26 mouse cellular contexts compared by ENCODE assay signal in genomic region chr8:94754006-94754405, GRCm38 (mm10). TPM values are rescaled to one million over a fixed set of nuclear protein-coding genes. Genes with fewer than 3 reads are reported as not detected.
DNase-seq lines count a peak whose midpoint lies in the region; ATAC-seq lines count a peak whose summit lies in the region.
"Had no signal": no experiment of that assay in that cellular context is flagged by ENCODE, and none has a peak within 500 bp of the region (broad histone marks: within the 10 kb centered on the region; RNA-seq: fewer than 3 reads in every experiment).

No protein-coding gene starts in this region.

- H3K9ac ChIP-seq in forebrain, embryonic 16.5 days (replicated peaks; ENCODE audit: low read depth, low read length): no peak overlapping the region
- H3K9ac ChIP-seq in intestine, embryonic 15.5 days: no peak overlapping the region
- no peak overlapping the region for H3K9ac ChIP-seq in intestine, embryonic 16.5 days (ENCODE audit: low read depth, low read length)
- H3K9ac ChIP-seq in midbrain, embryonic 11.5 days (ENCODE audit: low read length): no peak overlapping the region
- H3K9ac ChIP-seq in midbrain, embryonic 14.5 days (replicated peaks; ENCODE audit: low read length): no peak overlapping the region
- H3K9ac ChIP-seq: embryonic facial prominence, embryonic 12.5 days; forebrain, embryonic 12.5 days; forebrain, postnatal 0 days had no signal

- no peak for ATAC-seq in forebrain, embryonic 16.5 days
- 0 out of 2 replicates have a peak, but pooled peaks have one; percentile 3 for ATAC-seq in intestine, embryonic 15.5 days
- ATAC-seq in intestine, embryonic 16.5 days: no peak
- ATAC-seq in midbrain, embryonic 11.5 days (ENCODE audit: low FRiP score): no peak
- ATAC-seq in midbrain, embryonic 14.5 days (ENCODE audit: low FRiP score, low TSS enrichment): no peak
- ATAC-seq: activated CD4-positive, CD25-positive, alpha-beta regulatory T cell, adult 4 months; CD4-positive, CD25-positive, alpha-beta regulatory T cell, adult 4 months; forebrain, embryonic 14.5 days; forebrain, postnatal 0 days; Patski had no signal

- H3K27ac ChIP-seq in forebrain, embryonic 10.5 days: 0 out of 2 replicates have a peak overlapping the region, but pooled peaks have one; percentile 8
- H3K27ac ChIP-seq in forebrain, embryonic 16.5 days (ENCODE audit: low read length): no peak overlapping the region
- H3K27ac ChIP-seq in intestine, embryonic 15.5 days: no peak overlapping the region
- no peak overlapping the region for H3K27ac ChIP-seq in intestine, embryonic 16.5 days (ENCODE audit: low read length)
- H3K27ac ChIP-seq in midbrain, embryonic 11.5 days (ENCODE audit: low read depth, low read length): no peak overlapping the region
- no peak overlapping the region for H3K27ac ChIP-seq in midbrain, embryonic 14.5 days (replicated peaks; ENCODE audit: low read depth, low read length)
- H3K27ac ChIP-seq: embryonic facial prominence, embryonic 10.5 days; embryonic facial prominence, embryonic 12.5 days; forebrain, embryonic 12.5 days had no signal

- H3K9me3 ChIP-seq in forebrain, embryonic 10.5 days: no peaks in the 10 kb centered on the region
- H3K9me3 ChIP-seq in forebrain, embryonic 16.5 days (ENCODE audit: control insufficient read depth, low read length): no peaks in the 10 kb centered on the region
- H3K9me3 ChIP-seq in intestine, embryonic 15.5 days: no peaks in the 10 kb centered on the region
- H3K9me3 ChIP-seq in intestine, embryonic 16.5 days (ENCODE audit: control insufficient read depth, low read length): no peaks in the 10 kb centered on the region
- H3K9me3 ChIP-seq in midbrain, embryonic 11.5 days (ENCODE audit: control insufficient read depth, low read length): no peaks in the 10 kb centered on the region
- H3K9me3 ChIP-seq in midbrain, embryonic 14.5 days (ENCODE audit: control insufficient read depth, low read length): no peaks in the 10 kb centered on the region
- H3K9me3 ChIP-seq: embryonic facial prominence, embryonic 10.5 days; embryonic facial prominence, embryonic 12.5 days; forebrain, embryonic 12.5 days; G1E had no signal

- WGBS in forebrain, embryonic 10.5 days: 91% methylated on average over 2 of the region's 2 CpGs
- whole genome bisulfite sequencing in forebrain, embryonic 16.5 days: 88% methylated on average over 2 of the region's 2 CpGs
- 90% methylated on average over 2 of the region's 2 CpGs for WGBS in intestine, embryonic 15.5 days
- WGBS in intestine, embryonic 16.5 days: 81% methylated on average over 2 of the region's 2 CpGs
- 91% methylated on average over 2 of the region's 2 CpGs for WGBS in midbrain, embryonic 11.5 days
- WGBS in midbrain, embryonic 14.5 days: 88% methylated on average over 2 of the region's 2 CpGs

- no peak for DNase-seq in forebrain, embryonic 10.5 days (ENCODE audit: extremely low spot score, low spot score)
- DNase-seq in midbrain, embryonic 11.5 days (ENCODE audit: low spot score, missing footprints): peak; percentile 72
- no peak for DNase-seq in midbrain, embryonic 14.5 days
- DNase-seq: adrenal gland, adult 8-10 months; adrenal gland, postnatal 14 days; adrenal gland, postnatal 36 days; B cell, adult 2 months; cerebellum, adult 11-12 months; cerebellum, adult 2 months; cerebellum, adult 9-10 months; cerebellum, postnatal 10 days; cerebellum, postnatal 25 days; forebrain, postnatal 0 days had no signal

- no peak overlapping the region for H3K4me3 ChIP-seq in forebrain, embryonic 10.5 days
- no peak overlapping the region for H3K4me3 ChIP-seq in forebrain, embryonic 16.5 days (replicated peaks; ENCODE audit: low read length)
- no peak overlapping the region for H3K4me3 ChIP-seq in intestine, embryonic 15.5 days (replicated peaks)
- H3K4me3 ChIP-seq in intestine, embryonic 16.5 days (ENCODE audit: low read length): no peak overlapping the region
- no peak overlapping the region for H3K4me3 ChIP-seq in midbrain, embryonic 11.5 days (ENCODE audit: low read depth, low read length)
- H3K4me3 ChIP-seq in midbrain, embryonic 14.5 days (replicated peaks; ENCODE audit: low read depth, low read length): no peak overlapping the region
- H3K4me3 ChIP-seq: embryonic facial prominence, embryonic 10.5 days; embryonic facial prominence, embryonic 12.5 days; forebrain, embryonic 12.5 days had no signal

- H3K4me2 ChIP-seq in forebrain, embryonic 16.5 days (ENCODE audit: low read length): no peak overlapping the region
- H3K4me2 ChIP-seq in intestine, embryonic 15.5 days (replicated peaks): no peak overlapping the region
- H3K4me2 ChIP-seq in intestine, embryonic 16.5 days (ENCODE audit: low read depth, low read length): no peak overlapping the region
- H3K4me2 ChIP-seq in midbrain, embryonic 11.5 days: no peak overlapping the region
- no peak overlapping the region for H3K4me2 ChIP-seq in midbrain, embryonic 14.5 days (ENCODE audit: low read length)
- H3K4me2 ChIP-seq: embryonic facial prominence, embryonic 12.5 days; forebrain, embryonic 12.5 days had no signal

- H3K36me3 ChIP-seq in forebrain, embryonic 10.5 days (replicated peaks): no peaks in the 10 kb centered on the region
- no peaks in the 10 kb centered on the region for H3K36me3 ChIP-seq in forebrain, embryonic 16.5 days (ENCODE audit: control insufficient read depth, insufficient read depth)
- no peaks in the 10 kb centered on the region for H3K36me3 ChIP-seq in intestine, embryonic 15.5 days
- no peaks in the 10 kb centered on the region for H3K36me3 ChIP-seq in intestine, embryonic 16.5 days (ENCODE audit: control insufficient read depth, insufficient read depth, low read length)
- H3K36me3 ChIP-seq in midbrain, embryonic 11.5 days (ENCODE audit: control insufficient read depth, insufficient read depth, low read length): no peaks in the 10 kb centered on the region
- H3K36me3 ChIP-seq in midbrain, embryonic 14.5 days (ENCODE audit: control insufficient read depth, insufficient read depth, low read length): no peaks in the 10 kb centered on the region
- H3K36me3 ChIP-seq: embryonic facial prominence, embryonic 10.5 days; embryonic facial prominence, embryonic 12.5 days; forebrain, embryonic 12.5 days; G1E had no signal

- H3K27me3 ChIP-seq in forebrain, embryonic 10.5 days (ENCODE audit: poor library complexity, severe bottlenecking): no peaks in the 10 kb centered on the region
- no peaks in the 10 kb centered on the region for H3K27me3 ChIP-seq in forebrain, embryonic 16.5 days (replicated peaks; ENCODE audit: control insufficient read depth, insufficient read depth, low read length)
- H3K27me3 ChIP-seq in intestine, embryonic 15.5 days (replicated peaks): no peaks in the 10 kb centered on the region
- H3K27me3 ChIP-seq in intestine, embryonic 16.5 days (replicated peaks; ENCODE audit: control insufficient read depth, insufficient read depth, low read length): no peaks in the 10 kb centered on the region
- no peaks in the 10 kb centered on the region for H3K27me3 ChIP-seq in midbrain, embryonic 11.5 days (ENCODE audit: control insufficient read depth, insufficient read depth, low read length)
- no peaks in the 10 kb centered on the region for H3K27me3 ChIP-seq in midbrain, embryonic 14.5 days (ENCODE audit: control insufficient read depth, insufficient read depth, low read length)
- H3K27me3 ChIP-seq: CH12.LX; embryonic facial prominence, embryonic 12.5 days; forebrain, embryonic 12.5 days had no signal

- H3K4me1 ChIP-seq in forebrain, embryonic 10.5 days: peaks cover 17% of the 10 kb centered on the region
- no peaks in the 10 kb centered on the region for H3K4me1 ChIP-seq in forebrain, embryonic 16.5 days (replicated peaks; ENCODE audit: control insufficient read depth, insufficient read depth, low read length)
- H3K4me1 ChIP-seq in intestine, embryonic 15.5 days (replicated peaks): no peaks in the 10 kb centered on the region
- H3K4me1 ChIP-seq in intestine, embryonic 16.5 days (ENCODE audit: control insufficient read depth, insufficient read depth, low read length): no peaks in the 10 kb centered on the region; the same call in 1 of the 2 replicates
- no peaks in the 10 kb centered on the region for H3K4me1 ChIP-seq in midbrain, embryonic 11.5 days (ENCODE audit: control insufficient read depth, insufficient read depth, low read length)
- no peaks in the 10 kb centered on the region for H3K4me1 ChIP-seq in midbrain, embryonic 14.5 days (ENCODE audit: control insufficient read depth, insufficient read depth, low read length)
- H3K4me1 ChIP-seq: forebrain, embryonic 12.5 days had no signal

RNA-seq across cellular contexts. Expression of gene Ccl22, which starts 8.6 kb away (rescaled TPM):
- not detected in 2 replicates for polyA plus RNA-seq in forebrain, embryonic 10.5 days (2016; fragmentation: Nextera tagmentation; extraction: Ambion mirVana)
- not detected in 2 replicates for polyA plus RNA-seq in forebrain, embryonic 16.5 days (2015; fragmentation: Nextera tagmentation; extraction: Ambion mirVana)
- not detected in 2 replicates for polyA plus RNA-seq in intestine, embryonic 15.5 days (2015; fragmentation: Nextera tagmentation; extraction: Ambion mirVana)
- 0.10 TPM in 1 of 2 replicates, not detected in the other for polyA plus RNA-seq in intestine, embryonic 16.5 days (2015; fragmentation: Nextera tagmentation; extraction: Ambion mirVana)
- polyA plus RNA-seq in midbrain, embryonic 11.5 days (2014; fragmentation: Nextera tagmentation; extraction: Ambion mirVana): not detected in 2 replicates
- 0.67 TPM in 1 of 2 replicates, not detected in the other for polyA plus RNA-seq in midbrain, embryonic 14.5 days (2014; fragmentation: Nextera tagmentation; extraction: Ambion mirVana)
- polyA plus RNA-seq: CD4-positive, CD25-positive, alpha-beta regulatory T cell, adult 4 months; embryonic facial prominence, embryonic 10.5 days; embryonic facial prominence, embryonic 12.5 days; embryonic facial prominence, embryonic 14.5 days; forebrain, embryonic 12.5 days; forebrain, embryonic 14.5 days; Patski had no signal

RNA-seq across cellular contexts. Expression of gene Cx3cl1, which starts 17.8 kb away (rescaled TPM):
- 8.9 and 11.1 TPM in 2 replicates for polyA plus RNA-seq in forebrain, embryonic 10.5 days (2016; fragmentation: Nextera tagmentation; extraction: Ambion mirVana)
- 15.1 and 23.8 TPM in 2 replicates for polyA plus RNA-seq in forebrain, embryonic 16.5 days (2015; fragmentation: Nextera tagmentation; extraction: Ambion mirVana)
- polyA plus RNA-seq in intestine, embryonic 15.5 days (2015; fragmentation: Nextera tagmentation; extraction: Ambion mirVana): 23.0 and 24.3 TPM in 2 replicates
- 34.7 and 47.2 TPM in 2 replicates for polyA plus RNA-seq in intestine, embryonic 16.5 days (2015; fragmentation: Nextera tagmentation; extraction: Ambion mirVana)
- polyA plus RNA-seq in midbrain, embryonic 11.5 days (2014; fragmentation: Nextera tagmentation; extraction: Ambion mirVana): 9.4 and 10.4 TPM in 2 replicates
- polyA plus RNA-seq in midbrain, embryonic 14.5 days (2014; fragmentation: Nextera tagmentation; extraction: Ambion mirVana): 19.1 and 21.8 TPM in 2 replicates
- polyA plus RNA-seq: activated CD4-positive, CD25-positive, alpha-beta regulatory T cell, adult 4 months; CD4-positive, CD25-positive, alpha-beta regulatory T cell, adult 4 months; G1E had no signal

RNA-seq across cellular contexts. Expression of gene Ccl17, which starts 56.2 kb away (rescaled TPM):
- polyA plus RNA-seq in forebrain, embryonic 10.5 days (2016; fragmentation: Nextera tagmentation; extraction: Ambion mirVana): not detected in 2 replicates
- 0.77 TPM in 1 of 2 replicates, not detected in the other for polyA plus RNA-seq in forebrain, embryonic 16.5 days (2015; fragmentation: Nextera tagmentation; extraction: Ambion mirVana)
- not detected in 2 replicates for polyA plus RNA-seq in intestine, embryonic 15.5 days (2015; fragmentation: Nextera tagmentation; extraction: Ambion mirVana)
- 0.29 and 1.3 TPM in 2 replicates for polyA plus RNA-seq in intestine, embryonic 16.5 days (2015; fragmentation: Nextera tagmentation; extraction: Ambion mirVana)
- polyA plus RNA-seq in midbrain, embryonic 11.5 days (2014; fragmentation: Nextera tagmentation; extraction: Ambion mirVana): not detected in 2 replicates
- polyA plus RNA-seq in midbrain, embryonic 14.5 days (2014; fragmentation: Nextera tagmentation; extraction: Ambion mirVana): 0.81 TPM in 1 of 2 replicates, not detected in the other
- polyA plus RNA-seq: CD4-positive, CD25-positive, alpha-beta regulatory T cell, adult 4 months; embryonic facial prominence, embryonic 10.5 days; embryonic facial prominence, embryonic 12.5 days; G1E had no signal

RNA-seq across cellular contexts. Expression of gene Pllp, which starts 57.9 kb away (rescaled TPM):
- 0.20 and 0.27 TPM in 2 replicates for polyA plus RNA-seq in forebrain, embryonic 10.5 days (2016; fragmentation: Nextera tagmentation; extraction: Ambion mirVana)
- polyA plus RNA-seq in forebrain, embryonic 16.5 days (2015; fragmentation: Nextera tagmentation; extraction: Ambion mirVana): 1.6 and 1.7 TPM in 2 replicates
- polyA plus RNA-seq in intestine, embryonic 15.5 days (2015; fragmentation: Nextera tagmentation; extraction: Ambion mirVana): 42.1 and 47.0 TPM in 2 replicates
- 55.6 and 64.0 TPM in 2 replicates for polyA plus RNA-seq in intestine, embryonic 16.5 days (2015; fragmentation: Nextera tagmentation; extraction: Ambion mirVana)
- 0.66 TPM in 1 of 2 replicates, not detected in the other for polyA plus RNA-seq in midbrain, embryonic 11.5 days (2014; fragmentation: Nextera tagmentation; extraction: Ambion mirVana)
- polyA plus RNA-seq in midbrain, embryonic 14.5 days (2014; fragmentation: Nextera tagmentation; extraction: Ambion mirVana): 0.82 and 1.3 TPM in 2 replicates
- polyA plus RNA-seq: G1E had no signal
